Mouse (Mus musculus) ES-E14 (cell line): ENCODE results near the gene Dab1. TPM values are rescaled to one million over a fixed set of nuclear protein-coding genes. Genes with fewer than 3 reads are reported as not detected.

Source experiments
- DNase-seq: peaks from one replicate; pipeline ENCODE4 v3.0.0-alpha.2; 2013; ENCODE audit warnings: low read depth, low spot score
- H3K27ac ChIP-seq: 2 replicates; pipeline ENCODE4 v1.5.1; 2012; ENCODE audit warnings: low read depth, mild to moderate bottlenecking, low read length, moderate library complexity, mixed read lengths; ENCODE audit not compliant: poor library complexity, insufficient read depth, severe bottlenecking
- H3K36me3 ChIP-seq: 2 replicates; pipeline ENCODE4 v1.6.1; 2012; ENCODE audit warnings: mild to moderate bottlenecking, low read length, moderate library complexity, mixed read lengths; ENCODE audit not compliant: control insufficient read depth, poor library complexity, insufficient read depth, severe bottlenecking
- H3K4me1 ChIP-seq, 2 experiments: fragments of 150-350 bp in 1 of 2; sonication (generic) in 1 of 2; 2 replicates each; pipeline ENCODE4 v1.6.1; 2012; ENCODE audit warnings: low read length in 2 of 2, mild to moderate bottlenecking in 1 of 2, mixed read lengths in 1 of 2; ENCODE audit not compliant: control insufficient read depth in 2 of 2, insufficient read depth in 2 of 2, poor library complexity in 1 of 2
- H3K4me3 ChIP-seq, 2 experiments: fragments of 150-350 bp in 1 of 2; sonication (generic) in 1 of 2; 2 replicates each; pipeline ENCODE4 v1.5.1; 2012; ENCODE audit warnings: low read length in 2 of 2, low read depth in 1 of 2, mild to moderate bottlenecking in 1 of 2, mixed read lengths in 1 of 2; ENCODE audit not compliant: insufficient read depth in 1 of 2, poor library complexity in 1 of 2, severe bottlenecking in 1 of 2
- H3K9ac ChIP-seq: 2 replicates; pipeline ENCODE4 v1.6.1; 2012; ENCODE audit warnings: low read depth, mild to moderate bottlenecking, low read length, mixed read lengths; ENCODE audit not compliant: poor library complexity, insufficient read depth, severe bottlenecking
- H3K9me3 ChIP-seq: fragments of 150-350 bp; sonication (generic); 2 replicates; pipeline ENCODE4 v1.6.1; 2012; ENCODE audit warnings: low read depth, mild to moderate bottlenecking, low read length; ENCODE audit not compliant: control insufficient read depth, insufficient read depth
- CHD2 ChIP-seq: IDR thresholded peaks from 2 replicates; pipeline ENCODE4 v1.6.1; 2014; ENCODE audit warnings: mild to moderate bottlenecking, low read depth, low read length, inconsistent platforms
- HCFC1 ChIP-seq: IDR thresholded peaks from 2 replicates; pipeline ENCODE4 v1.6.1; 2012; ENCODE audit warnings: low read length, inconsistent platforms, borderline replicate concordance; ENCODE audit not compliant: insufficient read depth
- MAFK ChIP-seq: IDR thresholded peaks from 2 replicates; pipeline ENCODE4 v1.6.1; 2014; ENCODE audit warnings: mild to moderate bottlenecking, low read depth, low read length, inconsistent platforms; ENCODE audit not compliant: insufficient read depth
- ZC3H11A ChIP-seq: IDR thresholded peaks from 2 replicates; pipeline ENCODE4 v1.6.1; 2012; ENCODE audit warnings: low read depth, mild to moderate bottlenecking, inconsistent platforms, low read length, borderline replicate concordance
- ZNF384 ChIP-seq: IDR thresholded peaks from 2 replicates; pipeline ENCODE4 v1.6.1; 2012; ENCODE audit warnings: low read depth, low read length, inconsistent platforms
- in situ Hi-C, 2 experiments: fragments of 600-800 bp; cut with MboI; formaldehyde crosslinking; loops; one replicate each; pipeline ENCODE4 v1.15.1; 2025; ENCODE audit warnings: low sequenced_read_pairs in 2 of 2, inconsistent platforms in 1 of 2; ENCODE audit not compliant: unreplicated experiment in 2 of 2
- total RNA-seq: library from RNA; depleted of rRNA; stranded (reverse); fragments of 300-350 nt; gene quantifications from 2 replicates; pipeline ENCODE4 v1.2.3, GENCODE M21; 2012

Gene Dab1
- total RNA-seq, 1 experiment: 7.9 TPM

- H3K4me3 ChIP-seq: no peak overlapping the region
- no peaks in the 10 kb centered on the region for H3K9me3 ChIP-seq
- H3K9ac ChIP-seq: no peak overlapping the region
- in situ Hi-C loops: no loop called here
- no peak overlapping the region for H3K27ac ChIP-seq
- TF ChIP-seq MAFK (no peak), ZNF384 (no peak), HCFC1 (no peak), ZC3H11A (no peak), CHD2 (no peak)
- DNase-seq: no peak
- H3K4me1 ChIP-seq: no peaks in the 10 kb centered on the region
- H3K36me3 ChIP-seq: no peaks in the 10 kb centered on the region
These were observed 651.0 kb downstream of the Dab1 start for GRCm38 (mm10) chr4:104270173-104270557.

GRCm38 (mm10) chr4:104275260-104275659, 656.1 kb downstream of the Dab1 start:
- H3K9me3 ChIP-seq: no peaks in the 10 kb centered on the region
- H3K9ac ChIP-seq: no peak overlapping the region
- no peaks in the 10 kb centered on the region for H3K36me3 ChIP-seq
- DNase-seq: no peak
- TF ChIP-seq HCFC1 (no peak), CHD2 (no peak), ZNF384 (no peak), MAFK (no peak), ZC3H11A (no peak)
- no peaks in the 10 kb centered on the region for H3K4me1 ChIP-seq
- in situ Hi-C loops: no loop called here
- H3K4me3 ChIP-seq: no peak overlapping the region
- H3K27ac ChIP-seq: no peak overlapping the region

- Histone ChIP-seq H3K4me1 (no peaks in the 10 kb centered on the region), H3K36me3 (no peaks in the 10 kb centered on the region), H3K27ac (no peak overlapping the region), H3K9ac (no peak overlapping the region), H3K4me3 (no peak overlapping the region), H3K9me3 (no peaks in the 10 kb centered on the region)
- DNase-seq: no peak
- TF ChIP-seq ZNF384 (no peak), ZC3H11A (no peak), CHD2 (no peak), HCFC1 (no peak), MAFK (no peak)
- in situ Hi-C loops: no loop called here
These were observed 657.8 kb downstream of the Dab1 start for GRCm38 (mm10) chr4:104276916-104277315.

GRCm38 (mm10) chr4:104281518-104281917, 662.4 kb downstream of the Dab1 start:
- Histone ChIP-seq H3K9me3 (no peaks in the 10 kb centered on the region), H3K4me1 (no peaks in the 10 kb centered on the region), H3K36me3 (no peaks in the 10 kb centered on the region), H3K9ac (no peak overlapping the region), H3K4me3 (no peak overlapping the region), H3K27ac (no peak overlapping the region)
- no peak for DNase-seq
- in situ Hi-C loops: no loop called here
- TF ChIP-seq CHD2 (no peak), ZNF384 (no peak), MAFK (no peak)

GRCm38 (mm10) chr4:104283906-104284305, 664.7 kb downstream of the Dab1 start:
- Histone ChIP-seq H3K4me1 (no peaks in the 10 kb centered on the region), H3K27ac (no peak overlapping the region), H3K9ac (no peak overlapping the region), H3K4me3 (no peak overlapping the region), H3K36me3 (no peaks in the 10 kb centered on the region), H3K9me3 (no peaks in the 10 kb centered on the region)
- in situ Hi-C loops: no loop called here
- no peak for TF ChIP-seq HCFC1
- TF ChIP-seq ZNF384: no peak
- TF ChIP-seq MAFK: no peak
- DNase-seq: no peak
